Mouse (Mus musculus) hindbrain, embryonic 16.5 days (tissue): Measurements from ENCODE around the gene Hyls1. TPM values are rescaled to one million over a fixed set of nuclear protein-coding genes. Genes with fewer than 3 reads are reported as not detected.

Source experiments
- ATAC-seq: fragments of 200-750 bp; cut with Nextera tagmentation; 2 replicates; pipeline ENCODE4 v1.8.0; 2017; ENCODE audit warnings: moderate TSS enrichment, moderate library complexity
- H3K27ac ChIP-seq: fragments of 300-500 bp; sonication (generic); 2 replicates; pipeline ENCODE4 v1.5.1; 2014; ENCODE audit warnings: low read depth, mild to moderate bottlenecking, control low read depth, low read length, moderate library complexity
- H3K27me3 ChIP-seq: fragments of 300-500 bp; sonication (generic); replicated peaks from 2 replicates; pipeline ENCODE4 v1.6.1; 2014; ENCODE audit warnings: low read length; ENCODE audit not compliant: control insufficient read depth, insufficient read depth
- H3K36me3 ChIP-seq: fragments of 300-500 bp; sonication (generic); 2 replicates; pipeline ENCODE4 v1.6.1; 2014; ENCODE audit warnings: mild to moderate bottlenecking, low read length, moderate library complexity, mixed read lengths; ENCODE audit not compliant: control insufficient read depth, insufficient read depth
- H3K4me1 ChIP-seq: fragments of 300-500 bp; sonication (generic); 2 replicates; pipeline ENCODE4 v1.6.1; 2014; ENCODE audit warnings: low read depth, low read length; ENCODE audit not compliant: control insufficient read depth, insufficient read depth
- H3K4me2 ChIP-seq: fragments of 300-500 bp; sonication (generic); 2 replicates; pipeline ENCODE4 v1.6.1; 2014; ENCODE audit warnings: mild to moderate bottlenecking, low read length, control low read depth, moderate library complexity
- H3K4me3 ChIP-seq: fragments of 300-500 bp; sonication (generic); 2 replicates; pipeline ENCODE4 v1.5.1; 2014; ENCODE audit warnings: mild to moderate bottlenecking, low read length, control low read depth, moderate library complexity
- H3K9ac ChIP-seq: fragments of 300-500 bp; sonication (generic); 2 replicates; pipeline ENCODE4 v1.6.1; 2014; ENCODE audit warnings: low read depth, mild to moderate bottlenecking, control low read depth, low read length, moderate library complexity
- H3K9me3 ChIP-seq: fragments of 300-500 bp; sonication (generic); 2 replicates; pipeline ENCODE4 v1.6.1; 2014; ENCODE audit warnings: mild to moderate bottlenecking, low read length, moderate library complexity; ENCODE audit not compliant: control insufficient read depth
- WGBS: fragments of 180-500 bp; shearing (Covaris S2); extraction: QIAGEN DNeasy Blood & Tissue Kit; methylation state at CpG from one replicate; pipeline ENCODE4 v1.1.7; 2014; 5-methylcytosine and 5-hydroxymethylcytosine counted together
- polyA plus RNA-seq: library from polyadenylated mRNA; unstranded; fragments of >200 nt; fragmentation: Nextera tagmentation; extraction: Ambion mirVana; gene quantifications from 2 replicates; pipeline ENCODE4 v1.2.1, GENCODE M21; 2015

Gene Hyls1
- polyA plus RNA-seq, 1 experiment from 2014 or later: 14.8 TPM

- Histone ChIP-seq H3K4me1 (peaks cover under 1% of the 10 kb centered on the region), H3K27me3 (no peaks in the 10 kb centered on the region; the same call in 1 of the 2 replicates), H3K9ac (no peak within 1 kb of the TSS), H3K4me2 (no peak within 1 kb of the TSS), H3K9me3 (no peaks in the 10 kb centered on the region), H3K27ac (no peak within 1 kb of the TSS), H3K36me3 (no peaks in the 10 kb centered on the region), H3K4me3 (no peak within 1 kb of the TSS)
- WGBS: 86% methylated on average over 3 of the region's 3 CpGs
- ATAC-seq: no peak
Observed at GRCm38 (mm10) chr9:35518169-35518568, 52.0 kb downstream of the Hyls1 start, which contains the start of gene Gm1113. Gene Gm1113 (minus strand): TSS chr9:35518269.

GRCm38 (mm10) chr9:35516711-35517110, 53.5 kb downstream of the Hyls1 start:
- no peak overlapping the region for H3K4me2 ChIP-seq
- no peak overlapping the region for H3K4me3 ChIP-seq
- H3K36me3 ChIP-seq: no peaks in the 10 kb centered on the region
- H3K9me3 ChIP-seq: no peaks in the 10 kb centered on the region
- H3K4me1 ChIP-seq: no peaks in the 10 kb centered on the region
- H3K27ac ChIP-seq: no peak overlapping the region
- H3K27me3 ChIP-seq: no peaks in the 10 kb centered on the region; the same call in 1 of the 2 replicates
- no peak for ATAC-seq
- H3K9ac ChIP-seq: no peak overlapping the region
- 93% methylated on average over 16 of the region's 16 CpGs for WGBS

GRCm38 (mm10) chr9:35516182-35516581, 54.0 kb downstream of the Hyls1 start:
- Histone ChIP-seq H3K4me2 (no peak overlapping the region), H3K36me3 (no peaks in the 10 kb centered on the region), H3K4me1 (no peaks in the 10 kb centered on the region), H3K9me3 (no peaks in the 10 kb centered on the region), H3K27ac (no peak overlapping the region), H3K9ac (no peak overlapping the region), H3K4me3 (no peak overlapping the region), H3K27me3 (no peaks in the 10 kb centered on the region)
- WGBS: 90% methylated on average over 5 of the region's 5 CpGs
- ATAC-seq: no peak

GRCm38 (mm10) chr9:35513900-35514299, 56.3 kb downstream of the Hyls1 start:
- ATAC-seq: no peak
- Histone ChIP-seq H3K9me3 (no peaks in the 10 kb centered on the region), H3K4me2 (no peak overlapping the region), H3K4me3 (no peak overlapping the region), H3K36me3 (no peaks in the 10 kb centered on the region), H3K27me3 (no peaks in the 10 kb centered on the region), H3K9ac (no peak overlapping the region), H3K27ac (no peak overlapping the region), H3K4me1 (no peaks in the 10 kb centered on the region)
- 87% methylated on average over 4 of the region's 4 CpGs for WGBS

Other genes starting within 250 kb of the Hyls1 start
- gene Cdon, start 149.3 kb downstream of the Hyls1 start, polyA plus RNA-seq: 2.9 and 3.7 TPM in 2 replicates
- gene Gm1113, start 52.1 kb downstream of the Hyls1 start, polyA plus RNA-seq: not detected in 2 replicates
- gene Ddx25, start 11.9 kb downstream of the Hyls1 start, polyA plus RNA-seq: 28.6 and 30.1 TPM in 2 replicates
- gene Pus3, start 11.8 kb downstream of the Hyls1 start, polyA plus RNA-seq: 14.1 and 15.2 TPM in 2 replicates
- gene Pate2, start 114 bp downstream of the Hyls1 start, polyA plus RNA-seq: 0.73 and 0.77 TPM in 2 replicates
- gene Pate4, start 41.5 kb upstream of the Hyls1 start, polyA plus RNA-seq: not detected in 2 replicates
- not detected in 2 replicates for gene Pate3, start 77.8 kb upstream of the Hyls1 start, polyA plus RNA-seq
- gene Pate1, start 117.0 kb upstream of the Hyls1 start, polyA plus RNA-seq: not detected in 2 replicates
- gene Gm17677, start 170.7 kb upstream of the Hyls1 start, polyA plus RNA-seq: not detected in 2 replicates
- not detected in 2 replicates for gene Gm17727, start 207.7 kb upstream of the Hyls1 start, polyA plus RNA-seq
- gene Gm27235, start 219.7 kb upstream of the Hyls1 start, polyA plus RNA-seq: not detected in 2 replicates
- gene D730048I06Rik, start 219.7 kb upstream of the Hyls1 start, polyA plus RNA-seq: not detected in 2 replicates